Mouse (Mus musculus): ENCODE data around the gene Gm28374. TPM values are rescaled to one million over a fixed set of nuclear protein-coding genes. Genes with fewer than 3 reads are reported as not detected.

Gene Gm28374
- polyA plus RNA-seq, 1 experiment: 0.23 TPM

DNA sequence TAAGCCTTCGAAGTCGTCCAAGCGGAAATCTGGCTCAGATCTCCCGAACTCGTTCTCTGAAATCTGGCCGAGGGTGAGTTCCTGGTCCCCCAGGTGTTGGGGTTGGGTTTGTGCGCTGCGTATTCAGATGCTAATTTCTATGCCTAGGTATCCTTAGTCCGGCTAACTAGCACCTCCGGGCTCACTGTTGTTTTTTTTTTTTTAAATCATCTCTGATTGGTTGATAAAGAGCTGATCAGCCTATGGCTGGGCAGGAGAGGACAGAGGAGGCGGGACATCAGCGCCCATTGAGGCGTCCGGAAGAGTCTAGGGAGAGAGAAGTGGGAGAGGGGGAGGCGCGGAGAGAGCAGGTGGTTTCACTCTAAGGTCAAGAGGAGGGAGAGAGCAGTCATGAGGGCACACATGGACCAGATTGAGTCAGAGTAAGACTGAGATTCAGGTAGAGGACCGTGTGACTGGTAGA lies 3.4 kb upstream of the Gm28374 start:
- DNase-seq (ENCODE audit: low read depth): no peak

DNA sequence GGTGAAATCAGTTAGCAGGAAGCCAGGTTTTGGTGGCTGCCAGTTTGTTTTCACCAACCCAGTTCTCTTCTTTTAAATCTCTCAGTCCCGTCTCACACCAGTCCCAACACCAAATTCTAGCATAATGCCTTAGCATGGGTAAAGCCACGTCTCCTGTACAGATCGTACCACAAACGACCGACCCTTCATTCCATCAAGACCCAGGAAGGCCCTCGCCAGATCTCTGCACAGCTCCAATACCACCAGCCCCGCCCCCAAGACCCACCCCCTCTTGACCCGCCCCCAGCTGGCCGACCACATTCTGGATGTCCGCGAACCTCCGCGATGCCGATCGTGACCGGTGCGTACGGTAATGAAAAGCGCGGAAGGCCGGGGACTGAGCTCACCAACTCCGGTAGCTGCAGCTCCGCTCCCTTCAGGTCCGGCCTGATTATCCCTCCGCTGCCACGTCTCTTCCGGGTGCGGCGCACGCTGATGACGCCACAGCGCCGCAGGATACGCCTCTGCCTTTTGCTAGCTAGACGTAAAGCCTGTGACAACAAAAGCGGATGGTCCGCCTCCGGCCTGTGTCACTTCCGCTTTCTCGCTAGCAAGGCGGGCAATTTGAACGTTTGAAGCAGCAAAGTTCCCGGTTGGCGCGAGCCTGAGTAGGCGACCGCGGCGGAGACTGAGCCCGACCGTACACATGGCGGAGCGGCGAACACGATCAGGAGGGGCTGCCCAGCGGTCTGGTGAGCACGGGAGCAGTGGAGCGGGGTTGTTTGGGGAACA lies 2.6 kb upstream of the Gm28374 start, which contains the start of the genes Zfpl1 and Cdca5:
TSS of gene Zfpl1 (minus strand) at position 479 of the 771 bp plus-strand sequence.
TSS of gene Cdca5 (plus strand) at position 506 of the 771 bp plus-strand sequence.
- DNase-seq (ENCODE audit: low read depth): no peak

DNA sequence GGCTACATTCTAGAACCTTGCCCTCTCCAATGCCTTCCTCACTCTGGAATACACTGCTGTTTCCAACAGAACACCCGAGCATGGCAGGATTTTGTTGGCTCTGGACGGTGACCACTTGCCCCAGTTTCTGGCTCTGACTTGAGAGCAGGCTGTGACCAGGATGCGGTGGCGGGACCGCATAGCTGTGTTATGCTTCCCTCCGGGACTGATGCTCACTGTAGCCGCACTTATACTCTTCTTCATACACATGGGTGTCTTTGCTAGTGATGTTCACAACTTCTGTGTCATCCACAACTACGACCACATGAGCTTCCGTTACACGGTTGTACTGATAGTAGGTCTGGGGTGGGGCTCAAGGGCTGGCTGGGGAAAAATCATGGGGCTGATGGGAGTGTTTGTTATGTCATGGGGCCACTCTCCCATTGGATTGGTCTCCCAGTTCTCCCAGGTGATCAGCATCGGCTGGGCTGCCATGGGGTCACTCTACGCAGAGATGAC lies 2.0 kb downstream of the Gm28374 start, which contains the start of gene Tmem262:
TSS of gene Tmem262 (plus strand) at position 51 of the 498 bp plus-strand sequence.
- DNase-seq (ENCODE audit: low read depth): no peak

DNA sequence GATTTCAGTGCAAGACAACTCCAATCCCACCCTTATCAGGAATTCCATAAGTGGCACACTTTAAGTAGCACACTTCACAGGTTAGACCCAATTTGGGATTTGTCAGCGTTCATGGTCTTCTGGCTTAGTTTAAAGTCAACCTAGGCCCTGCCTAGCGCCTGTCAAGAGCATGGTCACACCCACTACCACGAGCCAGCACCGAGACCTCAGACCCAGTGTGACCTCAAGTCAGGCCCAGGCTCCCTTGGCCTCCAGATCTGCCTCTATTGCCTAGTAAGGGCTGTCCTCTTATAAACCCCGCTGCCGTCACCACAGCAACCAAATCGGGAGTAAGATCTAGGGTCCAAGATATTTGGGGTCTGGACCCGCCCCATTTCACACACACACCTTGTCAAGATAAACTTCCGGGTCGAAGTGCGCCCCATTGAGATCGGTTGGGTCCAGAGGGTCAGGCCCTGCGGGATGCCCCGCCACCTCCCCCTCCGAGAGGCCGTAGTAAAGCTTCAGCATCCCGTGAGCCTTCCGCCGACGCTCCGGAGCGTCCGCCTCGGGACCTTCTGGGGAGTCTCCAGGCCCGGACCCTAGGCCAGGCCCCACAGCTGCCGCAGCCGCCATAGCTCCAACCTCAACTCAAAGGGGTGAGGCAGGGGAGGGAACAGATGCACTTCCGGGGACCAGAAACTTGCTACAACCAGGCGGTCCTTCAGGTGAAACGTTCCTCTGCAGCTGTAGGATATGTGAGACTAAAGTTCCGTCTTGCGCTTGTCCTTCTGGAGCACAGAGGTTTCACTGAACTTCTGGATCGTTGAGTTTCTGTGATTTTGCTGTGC lies 5.3 kb downstream of the Gm28374 start, which contains the start of gene Vps51:
TSS of gene Vps51 (minus strand) at position 668 of the 830 bp plus-strand sequence.
- no peak for DNase-seq (ENCODE audit: low read depth)

DNA sequence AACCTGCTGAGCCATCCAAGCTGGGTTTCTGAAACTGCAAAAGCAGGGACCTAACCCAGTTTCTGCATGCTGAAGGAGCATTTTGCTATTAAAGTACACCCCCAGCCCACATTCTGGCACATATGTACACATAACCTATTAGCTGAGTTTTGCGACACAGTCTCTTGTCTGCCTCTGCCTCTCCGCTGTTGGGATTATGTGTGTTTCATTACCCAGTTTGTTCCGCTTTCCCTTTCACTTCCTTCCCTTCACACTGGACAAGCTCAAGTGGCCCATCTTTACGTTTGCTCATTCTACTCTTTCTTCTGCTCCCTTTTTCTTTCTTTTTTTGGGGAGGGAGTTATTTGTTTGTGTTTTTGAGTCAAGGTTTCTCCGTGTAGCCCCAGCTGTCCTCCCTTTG lies 8.2 kb downstream of the Gm28374 start:
- DNase-seq (ENCODE audit: low read depth): no peak

DNA sequence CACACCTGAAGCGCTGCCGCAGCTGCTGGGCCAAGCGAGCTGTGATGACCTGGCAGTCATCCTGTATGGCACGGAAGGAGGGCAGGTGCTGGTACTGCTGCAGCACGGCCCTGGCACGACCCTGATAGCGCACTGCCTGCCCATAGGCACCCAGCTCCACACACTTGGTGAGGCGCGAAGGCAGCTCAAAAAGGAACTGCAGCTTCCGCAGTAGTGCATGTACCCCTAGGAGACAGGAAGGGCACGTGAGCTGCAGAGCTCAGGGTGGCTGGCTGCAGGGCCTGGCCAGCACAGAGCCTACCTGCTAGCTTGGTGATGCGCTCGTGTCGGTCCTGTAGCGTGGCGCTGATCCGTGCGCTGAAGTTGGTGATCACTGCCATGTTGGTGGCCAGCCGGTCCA lies 10.8 kb downstream of the Gm28374 start:
- DNase-seq (ENCODE audit: low read depth): no peak

DNA sequence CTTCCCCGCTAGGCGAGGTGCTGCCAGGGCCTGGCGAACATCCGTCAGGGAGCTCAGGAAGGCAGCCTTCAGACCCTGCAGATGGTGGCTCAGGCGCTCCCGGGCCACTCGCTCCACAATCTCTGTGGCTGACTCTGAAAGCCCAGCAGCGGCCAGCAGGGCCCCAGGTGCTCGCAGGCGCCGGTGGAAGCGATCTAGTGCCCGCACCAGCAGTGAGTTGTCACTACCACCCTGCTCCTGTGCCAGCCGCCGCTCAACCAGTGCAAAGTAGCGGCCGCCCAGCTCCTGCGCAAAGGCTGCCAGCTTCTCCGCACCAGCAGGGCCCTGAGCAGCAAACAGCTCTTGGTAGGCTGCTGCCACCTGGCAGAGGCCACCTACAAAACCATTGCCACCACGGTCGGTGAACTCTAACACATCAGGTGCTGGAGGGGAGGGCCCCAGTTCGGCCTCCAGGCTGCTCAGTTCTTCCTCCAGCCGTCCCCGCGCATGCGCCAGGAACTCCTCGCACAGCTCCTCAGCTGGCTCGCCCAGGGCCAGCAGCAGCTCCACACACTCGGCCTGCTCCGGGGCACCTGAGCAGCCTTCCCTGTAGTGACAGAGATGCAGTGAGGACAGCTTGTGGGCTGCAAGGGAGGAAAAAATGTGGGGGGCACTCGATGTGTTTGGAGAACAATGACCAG lies 11.3 kb downstream of the Gm28374 start:
- no peak for DNase-seq (ENCODE audit: low read depth)

DNA sequence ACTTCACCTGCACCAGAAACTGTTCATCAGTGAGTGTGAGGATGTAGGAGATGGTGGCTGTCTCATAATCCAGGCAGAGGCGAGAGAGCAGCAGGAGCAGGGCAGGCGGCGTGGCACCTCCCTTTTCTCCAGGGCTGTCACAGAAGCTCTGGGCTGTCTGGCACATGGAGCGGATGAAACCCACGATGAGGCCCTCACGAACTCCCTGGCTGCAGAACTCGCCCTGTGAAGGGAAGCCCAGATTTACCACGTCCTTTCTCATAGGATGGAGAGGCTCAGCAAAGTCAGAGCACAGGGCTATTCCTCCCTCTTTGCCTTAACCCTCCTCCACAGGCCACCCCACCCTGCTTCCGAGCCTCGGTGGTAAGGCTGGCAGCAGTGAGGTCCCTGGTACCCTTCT lies 12.2 kb downstream of the Gm28374 start:
- DNase-seq (ENCODE audit: low read depth): no peak

DNA sequence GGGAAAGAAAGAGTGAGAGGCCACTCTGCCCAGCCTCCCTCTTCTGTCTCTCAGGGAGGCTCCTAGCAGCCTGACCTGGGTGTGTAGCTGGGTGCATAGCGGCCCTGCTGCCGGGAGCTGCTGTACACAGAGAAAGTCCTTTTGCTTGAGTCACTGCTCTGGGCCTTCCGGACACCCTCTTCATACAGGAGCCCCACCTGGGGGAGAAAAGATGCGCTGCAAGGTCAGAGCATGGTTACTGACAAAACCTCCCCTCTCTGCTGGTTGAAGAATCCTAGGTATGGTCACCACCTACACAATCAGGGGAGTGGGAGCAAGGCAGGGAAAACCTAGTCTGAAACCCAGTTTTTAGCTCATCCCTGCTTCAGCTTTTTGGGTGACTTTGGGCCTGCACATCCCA lies 13.1 kb downstream of the Gm28374 start:
- no peak for DNase-seq (ENCODE audit: low read depth)

DNA sequence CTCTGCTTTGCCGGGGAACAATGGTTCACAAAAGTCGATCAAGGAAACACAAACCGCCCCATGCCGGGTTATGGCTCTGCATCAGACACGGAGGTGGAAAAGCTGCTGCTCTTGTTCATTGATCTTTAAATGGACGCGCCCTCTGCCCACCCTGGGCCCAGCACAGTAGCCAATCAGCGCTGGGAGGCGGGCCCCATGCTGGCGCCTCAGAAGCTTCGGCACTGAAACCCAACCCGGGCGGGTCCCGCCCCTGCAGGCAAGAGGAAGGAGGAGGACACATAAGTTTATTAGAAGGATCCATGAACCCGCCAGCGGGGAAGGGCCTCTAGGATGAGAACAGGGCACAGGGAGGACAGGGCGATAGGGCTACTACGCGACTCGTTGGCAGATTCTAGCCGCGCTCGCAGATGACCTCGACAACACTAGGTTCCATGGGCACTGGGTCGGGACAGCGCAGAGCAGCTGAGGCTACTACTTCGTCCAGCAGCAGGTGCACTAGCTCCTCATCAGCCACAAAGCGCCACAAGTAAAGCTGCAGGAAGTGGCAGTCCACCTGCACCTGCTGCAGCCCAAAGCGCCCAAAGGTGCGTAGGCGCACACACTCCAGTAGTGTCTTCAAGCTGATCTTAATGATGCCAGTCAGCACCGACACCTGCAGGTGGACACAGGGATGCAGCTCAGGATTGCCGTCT lies 14.2 kb downstream of the Gm28374 start, which contains the start of gene Tm7sf2:
TSS of gene Tm7sf2 (minus strand) at position 650 of the 692 bp plus-strand sequence.
- DNase-seq (ENCODE audit: low read depth): no peak

DNA sequence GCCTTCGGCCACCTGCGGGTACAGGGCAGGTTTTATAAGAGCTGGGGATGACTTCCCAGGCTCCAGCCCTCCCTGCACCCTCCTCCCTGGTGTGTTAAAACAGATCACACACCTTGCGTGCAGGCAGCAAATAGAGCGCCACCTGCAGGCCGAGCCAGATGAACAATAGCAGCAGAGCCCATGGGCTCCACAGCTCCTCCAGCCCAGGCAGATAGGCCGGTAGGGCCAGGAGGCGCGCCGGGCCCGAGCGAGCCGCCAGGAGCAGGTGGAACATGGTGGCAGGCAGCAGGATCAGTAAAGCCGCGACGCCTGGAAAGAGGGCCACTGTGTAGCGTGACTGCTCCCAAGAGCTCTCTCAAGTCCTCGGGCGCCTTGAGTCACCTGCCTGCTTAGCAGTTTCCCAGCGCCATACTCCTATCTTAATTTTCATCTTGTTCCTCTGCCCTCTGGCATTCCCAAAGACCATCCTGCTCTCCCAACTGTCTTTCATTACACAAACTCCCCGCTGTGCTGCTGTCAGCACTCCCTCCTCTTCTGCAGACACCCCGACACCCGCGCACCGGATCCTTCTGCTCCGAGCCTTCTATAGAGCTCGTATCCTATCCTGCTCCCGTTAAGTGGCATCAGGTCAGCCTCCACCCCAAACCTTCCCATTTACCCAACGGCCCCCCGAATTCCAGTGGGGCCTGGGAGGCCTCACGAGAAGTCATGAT lies 14.9 kb downstream of the Gm28374 start:
- DNase-seq (ENCODE audit: low read depth): no peak

DNA sequence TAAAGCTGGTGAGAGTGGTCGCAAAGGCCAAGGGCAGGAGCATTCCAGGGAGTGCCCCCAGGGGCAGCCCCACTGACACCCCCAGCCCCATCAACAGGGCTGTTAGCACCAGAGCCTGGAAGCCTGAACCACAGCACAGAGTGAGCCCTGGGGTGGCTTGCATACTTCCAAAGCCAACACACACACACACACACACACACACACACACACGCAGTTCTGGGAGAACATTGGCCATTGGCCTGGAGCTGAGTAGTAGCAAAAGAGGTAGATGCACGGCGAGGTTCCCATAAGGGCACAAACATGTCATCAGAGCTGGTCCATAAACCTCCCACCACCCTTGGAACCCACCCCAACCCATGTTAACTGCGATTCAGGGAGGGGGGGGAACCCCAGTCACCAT lies 15.5 kb downstream of the Gm28374 start:
- DNase-seq (ENCODE audit: low read depth): no peak

DNA sequence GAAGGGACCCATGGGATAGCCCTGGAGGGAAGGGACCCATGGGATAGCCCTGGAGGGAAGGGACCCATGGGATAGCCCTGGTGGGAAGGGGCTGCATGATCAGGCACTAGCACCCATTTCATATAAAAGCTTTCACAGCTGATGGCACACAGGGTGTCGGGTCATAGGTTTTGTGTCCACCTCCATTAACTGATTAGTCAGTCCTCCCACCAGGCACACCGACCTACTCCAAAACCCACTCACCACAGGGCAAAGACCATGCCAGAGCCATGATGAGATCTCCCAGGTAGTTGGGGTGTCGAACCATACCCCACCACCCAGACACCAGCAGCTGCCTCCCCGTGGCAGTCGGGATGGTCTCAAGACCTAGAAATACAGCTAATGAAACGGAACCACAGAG lies 19.0 kb downstream of the Gm28374 start:
- no peak for DNase-seq (ENCODE audit: low read depth)

DNA sequence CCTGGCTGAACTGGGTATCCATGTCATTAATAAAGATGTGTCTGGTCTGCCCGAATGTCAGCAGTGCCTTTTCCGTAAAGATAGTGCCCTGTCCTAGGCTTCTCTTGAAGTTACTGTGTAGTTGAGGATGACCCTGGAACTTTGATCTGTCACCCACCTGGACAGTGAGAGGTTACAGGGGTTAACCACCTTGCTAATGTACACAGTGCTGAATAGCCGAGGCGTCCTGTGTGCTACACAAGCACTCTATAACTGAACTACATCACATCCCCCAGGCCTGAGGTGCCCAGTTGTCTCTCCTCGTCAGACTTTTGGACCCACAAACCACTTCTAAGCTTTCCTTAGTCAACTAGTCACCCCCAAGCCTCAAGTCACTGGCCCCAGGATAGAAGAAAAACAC lies 19.6 kb downstream of the Gm28374 start:
- no peak for DNase-seq (ENCODE audit: low read depth)

DNA sequence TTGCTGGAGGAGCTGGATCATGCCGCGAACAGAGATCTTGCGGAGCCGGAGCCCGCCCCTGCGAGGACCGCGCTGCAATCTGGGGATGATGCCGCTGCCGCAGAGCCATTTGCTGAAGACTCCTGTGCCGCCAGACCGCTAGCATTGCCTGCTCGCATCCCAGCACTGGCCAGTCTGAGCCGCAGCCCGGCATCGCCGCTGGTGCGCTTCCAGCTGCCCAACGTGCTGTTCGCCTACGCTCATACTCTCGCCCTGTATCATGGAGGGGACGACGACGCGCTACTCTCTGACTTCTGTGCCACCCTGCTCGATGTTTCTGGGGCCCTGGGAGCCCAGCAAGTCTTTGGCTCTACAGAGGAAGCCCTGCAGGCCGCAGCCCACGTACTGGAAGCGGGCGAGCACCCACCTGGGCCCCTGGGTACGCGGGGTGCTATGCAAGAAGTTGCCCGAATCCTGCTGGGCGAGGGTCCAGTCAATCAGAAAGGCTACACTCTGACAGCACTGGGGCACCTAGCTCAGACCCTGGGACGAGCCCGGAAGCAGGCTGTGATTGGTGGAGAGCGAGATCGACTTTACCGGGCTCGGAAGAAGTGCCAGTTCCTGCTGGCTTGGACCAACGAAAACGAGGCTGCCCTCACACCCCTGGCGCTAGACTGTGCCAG lies 20.3 kb downstream of the Gm28374 start:
- no peak for DNase-seq (ENCODE audit: low read depth)

DNA sequence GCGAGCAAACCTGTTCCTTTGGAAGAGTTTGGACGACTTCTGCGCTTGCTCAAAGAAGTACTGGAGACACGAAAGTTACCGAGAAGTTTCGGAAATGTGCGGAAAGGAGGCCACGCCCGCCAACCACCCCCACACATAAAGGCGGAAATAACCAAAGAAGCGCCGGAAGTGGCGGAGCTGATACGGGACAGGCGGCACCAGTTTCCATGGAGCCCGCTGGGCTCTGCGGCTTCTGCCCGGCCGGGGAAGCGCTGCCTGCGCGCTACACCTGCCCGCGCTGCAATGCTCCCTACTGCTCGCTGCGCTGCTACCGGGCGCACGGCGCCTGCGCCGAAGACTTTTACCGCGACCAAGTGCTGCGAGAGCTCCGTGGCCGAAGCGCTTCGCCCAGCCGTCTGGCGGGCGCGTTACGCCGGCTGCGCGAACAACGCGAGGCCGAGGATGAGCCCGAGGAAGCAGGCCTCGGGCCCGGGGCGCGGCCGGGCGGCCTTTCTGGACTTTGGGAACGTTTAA lies 21.0 kb downstream of the Gm28374 start, which contains the start of gene Znhit2:
TSS of gene Znhit2 (plus strand) at position 172 of the 513 bp plus-strand sequence.
- no peak for DNase-seq (ENCODE audit: low read depth)

DNA sequence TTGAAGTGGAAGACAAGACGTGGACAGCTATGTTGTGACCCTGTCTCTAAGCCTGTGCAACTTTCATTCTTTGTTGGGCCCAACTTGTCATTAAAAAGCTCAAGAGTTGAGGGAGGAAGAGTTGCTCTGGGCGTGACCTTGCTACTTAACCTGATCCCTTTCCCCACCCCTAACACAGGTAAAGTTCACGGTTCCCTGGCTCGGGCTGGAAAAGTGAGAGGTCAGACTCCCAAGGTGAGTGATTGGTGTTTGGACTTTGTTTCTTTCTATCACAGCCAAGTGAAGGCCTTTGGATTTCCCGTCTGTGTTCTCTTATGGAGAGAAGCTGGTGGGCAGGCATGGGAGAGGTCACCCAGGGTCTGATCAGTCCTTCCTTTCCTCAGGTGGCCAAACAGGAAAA lies 23.1 kb downstream of the Gm28374 start:
- no peak for DNase-seq (ENCODE audit: low read depth)

DNA sequence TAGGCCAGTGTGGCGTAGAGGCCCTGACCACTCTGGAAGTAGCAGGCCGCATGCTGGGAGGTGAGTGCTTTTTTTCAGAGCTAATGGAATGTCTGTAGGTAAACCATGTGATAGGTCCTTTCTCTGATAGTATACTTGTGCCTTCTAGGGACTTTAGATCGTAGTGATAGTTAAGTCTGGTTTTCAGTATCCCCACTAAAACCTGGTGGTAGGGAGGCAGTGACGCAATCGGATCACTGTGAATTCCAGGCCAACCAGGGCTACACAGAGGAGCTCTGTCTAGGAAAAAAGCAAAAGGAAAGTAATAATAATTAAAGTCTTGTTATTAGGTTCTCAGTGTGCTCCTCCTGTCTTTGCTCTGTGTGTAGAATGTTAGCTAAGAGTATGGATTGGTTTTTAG lies 23.5 kb downstream of the Gm28374 start:
- no peak for DNase-seq (ENCODE audit: low read depth)

DNA sequence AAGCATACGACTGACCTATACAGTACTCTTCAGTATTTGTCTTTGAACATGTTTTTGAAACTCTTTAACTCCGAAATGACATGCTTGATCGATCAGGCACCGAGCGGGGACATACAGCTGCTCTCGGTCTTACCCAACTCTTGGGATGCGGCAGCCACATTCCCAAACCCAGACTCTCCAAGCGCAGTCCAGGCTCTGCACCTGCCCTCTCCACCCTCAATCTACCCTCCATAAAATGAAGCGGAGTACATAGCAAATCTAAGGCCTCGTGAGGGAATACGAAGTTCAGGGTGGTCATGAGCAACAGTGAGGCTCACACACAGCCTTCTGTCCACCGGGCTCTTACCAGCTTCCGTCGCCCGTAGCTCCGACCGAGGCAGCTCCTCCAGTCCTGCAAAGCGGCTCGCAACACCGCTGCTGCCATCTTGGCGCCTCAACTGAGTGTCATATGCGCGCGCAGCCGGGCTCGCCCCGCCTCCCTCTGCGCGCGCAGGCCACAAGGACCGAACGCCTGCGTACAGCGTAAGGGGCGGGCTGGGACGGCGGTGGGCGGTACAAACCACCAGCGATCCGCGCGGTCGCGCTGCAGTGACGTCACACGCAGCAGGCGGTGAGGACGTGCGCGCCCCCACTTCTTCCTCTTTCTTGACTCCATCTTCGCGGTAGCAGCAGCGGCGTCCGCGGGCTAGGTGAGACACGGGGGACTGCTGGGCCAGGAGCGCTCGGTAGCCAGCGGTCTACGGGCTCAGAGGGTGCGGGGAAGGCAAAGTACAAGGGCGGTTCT lies 24.6 kb downstream of the Gm28374 start, which contains the start of the genes Mrpl49 and Fau:
TSS of gene Mrpl49 (minus strand) at position 473 of the 784 bp plus-strand sequence.
TSS of gene Fau (plus strand) at position 532 of the 784 bp plus-strand sequence.
- no peak for DNase-seq (ENCODE audit: low read depth)
